Mouse (Mus musculus) liver, embryonic 15.5 days (tissue): Measurements from ENCODE around the gene Spg21. TPM values are rescaled to one million over a fixed set of nuclear protein-coding genes. Genes with fewer than 3 reads are reported as not detected.

Experiments
- ATAC-seq: fragments of 200-750 bp; cut with Nextera tagmentation; 2 replicates; pipeline ENCODE4 v1.8.0; 2017; ENCODE audit warnings: moderate number of reproducible peaks, mild to moderate bottlenecking, moderate library complexity; ENCODE audit not compliant: insufficient read depth
- H3K27ac ChIP-seq: fragments of 300-500 bp; sonication (generic); replicated peaks from 2 replicates; pipeline ENCODE4 v1.5.1; 2015; ENCODE audit warnings: mild to moderate bottlenecking, inconsistent platforms
- H3K27me3 ChIP-seq: fragments of 300-500 bp; sonication (generic); 2 replicates; pipeline ENCODE4 v1.6.1; 2015; ENCODE audit warnings: mild to moderate bottlenecking, inconsistent platforms
- H3K36me3 ChIP-seq: fragments of 300-500 bp; sonication (generic); replicated peaks from 2 replicates; pipeline ENCODE4 v1.6.1; 2015; ENCODE audit warnings: moderate library complexity, mild to moderate bottlenecking, inconsistent platforms
- H3K4me1 ChIP-seq: fragments of 300-500 bp; sonication (generic); replicated peaks from 2 replicates; pipeline ENCODE4 v1.6.1; 2015; ENCODE audit warnings: inconsistent platforms
- H3K4me2 ChIP-seq: fragments of 300-500 bp; sonication (generic); 2 replicates; pipeline ENCODE4 v1.6.1; 2015; ENCODE audit warnings: moderate library complexity, mild to moderate bottlenecking, inconsistent platforms
- H3K4me3 ChIP-seq: fragments of 300-500 bp; sonication (generic); replicated peaks from 2 replicates; pipeline ENCODE4 v1.5.1; 2015; ENCODE audit warnings: mild to moderate bottlenecking, inconsistent platforms
- H3K9ac ChIP-seq: fragments of 300-500 bp; sonication (generic); 2 replicates; pipeline ENCODE4 v1.6.1; 2015; ENCODE audit warnings: moderate library complexity, mild to moderate bottlenecking, inconsistent platforms
- H3K9me3 ChIP-seq: fragments of 300-500 bp; sonication (generic); replicated peaks from 2 replicates; pipeline ENCODE4 v1.6.1; 2016; ENCODE audit warnings: inconsistent platforms
- WGBS: fragments of 180-500 bp; shearing (Covaris S2); methylation state at CpG from one replicate; pipeline ENCODE4 v1.1.7; 2015; ENCODE audit warnings: mixed read lengths; ENCODE audit not compliant: insufficient replicate concordance; 5-methylcytosine and 5-hydroxymethylcytosine counted together
- polyA plus RNA-seq: library from polyadenylated mRNA; unstranded; fragments of >200 nt; fragmentation: Nextera tagmentation; extraction: Ambion mirVana; gene quantifications from 2 replicates; pipeline ENCODE4 v1.2.1, GENCODE M21; 2015

Gene Spg21
- polyA plus RNA-seq, 1 experiment from 2014 or later: 30.0 TPM

- H3K9me3 ChIP-seq: no peaks in the 10 kb centered on the region
- no peak overlapping the region for H3K27ac ChIP-seq
- peaks cover 31% of the 10 kb centered on the region for H3K36me3 ChIP-seq
- no peak overlapping the region for H3K9ac ChIP-seq
- H3K4me2 ChIP-seq: no peak overlapping the region
- 70% methylated on average over 8 of the region's 8 CpGs for WGBS
- H3K4me1 ChIP-seq: no peaks in the 10 kb centered on the region
- no peak for ATAC-seq
- H3K4me3 ChIP-seq: no peak overlapping the region
- no peaks in the 10 kb centered on the region for H3K27me3 ChIP-seq
Measured at GRCm38 (mm10) chr9:65479158-65479557, 18.4 kb downstream of the Spg21 start.

GRCm38 (mm10) chr9:65480071-65480470, 19.3 kb downstream of the Spg21 start:
- H3K27ac ChIP-seq: no peak overlapping the region
- no peaks in the 10 kb centered on the region for H3K27me3 ChIP-seq
- H3K4me3 ChIP-seq: no peak overlapping the region
- H3K4me1 ChIP-seq: no peaks in the 10 kb centered on the region
- no peak overlapping the region for H3K9ac ChIP-seq
- peaks cover 40% of the 10 kb centered on the region for H3K36me3 ChIP-seq
- no peak overlapping the region for H3K4me2 ChIP-seq
- WGBS: 69% methylated on average over 5 of the region's 5 CpGs
- no peaks in the 10 kb centered on the region for H3K9me3 ChIP-seq
- no peak for ATAC-seq

- no peaks in the 10 kb centered on the region for H3K27me3 ChIP-seq
- no peaks in the 10 kb centered on the region for H3K4me1 ChIP-seq
- no peak overlapping the region for H3K4me3 ChIP-seq
- H3K27ac ChIP-seq: no peak overlapping the region
- no peaks in the 10 kb centered on the region for H3K9me3 ChIP-seq
- 0 out of 2 replicates have a peak, but pooled peaks cover 10% of the 10 kb centered on the region for H3K36me3 ChIP-seq
- 60% methylated on average over 3 of the region's 3 CpGs for WGBS
- no peak overlapping the region for H3K4me2 ChIP-seq
- H3K9ac ChIP-seq: no peak overlapping the region
- ATAC-seq: no peak
Measured at GRCm38 (mm10) chr9:65491476-65491875, 30.7 kb downstream of the Spg21 start.

- Histone ChIP-seq H3K4me2 (no peak overlapping the region), H3K36me3 (0 out of 2 replicates have a peak, but pooled peaks cover 4% of the 10 kb centered on the region), H3K9me3 (no peaks in the 10 kb centered on the region), H3K4me1 (no peaks in the 10 kb centered on the region), H3K27ac (no peak overlapping the region), H3K4me3 (no peak overlapping the region), H3K27me3 (0 out of 2 replicates have a peak, but pooled peaks cover 3% of the 10 kb centered on the region), H3K9ac (no peak overlapping the region)
- ATAC-seq: no peak
- 64% methylated on average over 2 of the region's 2 CpGs for WGBS
Measured at GRCm38 (mm10) chr9:65492351-65492750, 31.6 kb downstream of the Spg21 start.

GRCm38 (mm10) chr9:65492851-65493250, 32.1 kb downstream of the Spg21 start:
- 66% methylated on average over 4 of the region's 4 CpGs for WGBS
- Histone ChIP-seq H3K4me3 (no peak overlapping the region), H3K36me3 (no peaks in the 10 kb centered on the region), H3K4me1 (no peaks in the 10 kb centered on the region), H3K9me3 (no peaks in the 10 kb centered on the region), H3K27me3 (0 out of 2 replicates have a peak, but pooled peaks cover 3% of the 10 kb centered on the region), H3K9ac (no peak overlapping the region), H3K27ac (no peak overlapping the region), H3K4me2 (no peak overlapping the region)
- no peak for ATAC-seq

- no peaks in the 10 kb centered on the region for H3K9me3 ChIP-seq
- H3K4me3 ChIP-seq: no peak overlapping the region
- no peak overlapping the region for H3K4me2 ChIP-seq
- H3K27ac ChIP-seq: no peak overlapping the region
- H3K27me3 ChIP-seq: 0 out of 2 replicates have a peak, but pooled peaks cover 1% of the 10 kb centered on the region
- no peaks in the 10 kb centered on the region for H3K36me3 ChIP-seq
- WGBS: 44% methylated on average over 8 of the region's 8 CpGs
- no peak overlapping the region for H3K9ac ChIP-seq
- ATAC-seq: no peak
- no peaks in the 10 kb centered on the region for H3K4me1 ChIP-seq
Measured at GRCm38 (mm10) chr9:65502146-65502545, 41.4 kb downstream of the Spg21 start.

- Histone ChIP-seq H3K4me3 (no peak overlapping the region), H3K4me1 (no peaks in the 10 kb centered on the region), H3K27me3 (peaks cover 4% of the 10 kb centered on the region; the same call in 1 of the 2 replicates), H3K9me3 (no peaks in the 10 kb centered on the region), H3K36me3 (no peaks in the 10 kb centered on the region), H3K27ac (no peak overlapping the region), H3K9ac (no peak overlapping the region), H3K4me2 (no peak overlapping the region)
- WGBS: 74% methylated on average over 21 of the region's 21 CpGs
- no peak for ATAC-seq
Measured at GRCm38 (mm10) chr9:65502721-65503505, 42.2 kb downstream of the Spg21 start.

- Histone ChIP-seq H3K4me3 (no peak overlapping the region), H3K9me3 (no peaks in the 10 kb centered on the region), H3K4me2 (no peak overlapping the region), H3K27ac (no peak overlapping the region), H3K4me1 (no peaks in the 10 kb centered on the region), H3K9ac (no peak overlapping the region), H3K27me3 (peaks cover 20% of the 10 kb centered on the region; the same call in 1 of the 2 replicates), H3K36me3 (no peaks in the 10 kb centered on the region)
- no peak for ATAC-seq
- WGBS: 47% methylated on average over 7 of the region's 7 CpGs
Measured at GRCm38 (mm10) chr9:65508449-65508848, 47.7 kb downstream of the Spg21 start.

- no peak for ATAC-seq
- WGBS: 57% methylated on average over 3 of the region's 3 CpGs
- H3K27ac ChIP-seq: no peak overlapping the region
Measured at GRCm38 (mm10) chr9:65512520-65512919, 51.8 kb downstream of the Spg21 start.

GRCm38 (mm10) chr9:65514431-65514830, 53.7 kb downstream of the Spg21 start:
- ATAC-seq: no peak
- Histone ChIP-seq H3K9ac (no peak overlapping the region), H3K4me3 (no peak overlapping the region), H3K36me3 (no peaks in the 10 kb centered on the region), H3K27me3 (peaks cover 14% of the 10 kb centered on the region), H3K4me2 (no peak overlapping the region), H3K27ac (no peak overlapping the region), H3K4me1 (no peaks in the 10 kb centered on the region), H3K9me3 (no peaks in the 10 kb centered on the region)
- 64% methylated on average over 8 of the region's 8 CpGs for WGBS

More at GRCm38 (mm10) chr9:65512520-65512919, 51.8 kb downstream of the Spg21 start:
- no peaks in the 10 kb centered on the region for H3K4me1 ChIP-seq
- no peak overlapping the region for H3K9ac ChIP-seq
- no peaks in the 10 kb centered on the region for H3K9me3 ChIP-seq
- H3K4me2 ChIP-seq: no peak overlapping the region
- H3K36me3 ChIP-seq: no peaks in the 10 kb centered on the region
- no peak overlapping the region for H3K4me3 ChIP-seq
- peaks cover 20% of the 10 kb centered on the region for H3K27me3 ChIP-seq

GRCm38 (mm10) chr9:65514851-65515261, 54.1 kb downstream of the Spg21 start:
- Histone ChIP-seq H3K9me3 (no peaks in the 10 kb centered on the region), H3K9ac (no peak overlapping the region), H3K27me3 (peaks cover 14% of the 10 kb centered on the region), H3K4me2 (no peak overlapping the region), H3K27ac (no peak overlapping the region), H3K36me3 (no peaks in the 10 kb centered on the region), H3K4me3 (no peak overlapping the region), H3K4me1 (no peaks in the 10 kb centered on the region)
- 62% methylated on average over 3 of the region's 3 CpGs for WGBS
- ATAC-seq: no peak
